Mouse (Mus musculus) megakaryocyte, embryonic 14.5 days (primary cell): ENCODE measurements around the gene Sh3bgrl3.

ENCODE experiments used
- FLI1 ChIP-seq: IDR thresholded peaks from 2 replicates; pipeline ENCODE4 v1.6.1; 2012; ENCODE audit warnings: low read length, inconsistent platforms, mixed read lengths
- GATA1 ChIP-seq: IDR thresholded peaks from 3 replicates; pipeline ENCODE4 v1.6.1; 2012; ENCODE audit warnings: mixed read lengths, low read length, inconsistent platforms, borderline replicate concordance

- TF ChIP-seq GATA1: no peak
- no peak for TF ChIP-seq FLI1
These were observed 17.9 kb downstream of the Sh3bgrl3 start for GRCm38 (mm10) chr4:134110653-134111052.
